22 mouse cellular contexts compared by ENCODE assay signal in the genomic region with DNA sequence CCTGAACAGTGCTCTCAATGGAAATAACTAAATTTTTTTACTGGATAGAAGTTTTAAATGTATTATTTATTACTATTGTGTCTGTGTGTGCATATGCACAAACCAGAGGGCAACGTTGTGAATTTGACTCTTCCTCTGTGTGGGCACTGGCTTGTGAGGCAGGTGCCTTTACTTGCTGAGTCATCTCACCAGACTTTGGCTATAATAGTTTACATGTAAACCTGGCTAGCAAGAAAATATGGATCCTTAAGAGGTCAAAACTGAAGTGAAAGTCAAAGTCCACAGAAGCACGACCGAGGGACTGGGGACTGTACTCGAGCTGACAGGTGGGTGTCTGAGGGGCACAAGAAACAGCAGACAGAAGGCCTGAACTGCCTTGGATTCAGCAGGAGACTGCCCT. TPM values are rescaled to one million over a fixed set of nuclear protein-coding genes. Genes with fewer than 3 reads are reported as not detected.
A peak's percentile ranks its signal among the peaks of the same experiment; 100 is the strongest.
DNase-seq lines count a peak whose midpoint lies in the region; ATAC-seq and TF ChIP-seq lines count a peak whose summit lies in the region.
"Had no signal": no experiment of that assay in that cellular context is flagged by ENCODE, and none has a peak within 500 bp of the region (broad histone marks: within the 10 kb centered on the region; RNA-seq: fewer than 3 reads in every experiment).

No protein-coding gene starts in this region.

- peak overlapping the region; percentile 49 for H3K27ac ChIP-seq in heart, embryonic 13.5 days (replicated peaks)
- H3K27ac ChIP-seq in kidney, postnatal 0 days, result peak overlapping the region; percentile 62; the same call in 1 of the 2 replicates
- peak overlapping the region; percentile 40 for H3K27ac ChIP-seq in CH12.LX (ENCODE audit: insufficient read depth, low read depth)
- H3K27ac ChIP-seq: embryonic facial prominence, embryonic 13.5 days; forebrain, embryonic 12.5 days; heart, adult 2 months; hindbrain, embryonic 15.5 days had no signal

- TF ChIP-seq CTCF in kidney, postnatal 0 days (IDR thresholded peaks at IDR 0.05; ENCODE audit: low read depth), result no peak
- TF ChIP-seq CTCF in CH12.LX (conservative IDR thresholded peaks at IDR 0.05 in 1 of 2, IDR thresholded peaks at IDR 0.05 in 1 of 2; ENCODE audit: low read depth in 2 of 2, low read length in 2 of 2), result no peak

- dilution Hi-C loops in CH12.LX (cut with MboI; ENCODE audit: extremely low pct_ligation_motif_present, extremely low pct_unique_long_range_greater_than_20kb, low sequenced_read_pairs), result no loop called here

- in situ Hi-C loops in CH12.LX (cut with MboI; ENCODE audit: low pct_ligation_motif_present, low pct_unique_long_range_greater_than_20kb, low sequenced_read_pairs), result no loop called here

- H3K79me2 ChIP-seq in CH12.LX (replicated peaks; ENCODE audit: control insufficient read depth, extremely low read depth, insufficient read depth, poor library complexity, severe bottlenecking), result no peaks in the 10 kb centered on the region

- no peak overlapping the region for H3K4me3 ChIP-seq in heart, embryonic 13.5 days
- no peak overlapping the region for H3K4me3 ChIP-seq in kidney, postnatal 0 days (replicated peaks; ENCODE audit: low read depth, low read length)
- H3K4me3 ChIP-seq in CH12.LX (replicated peaks in 1 of 3; ENCODE audit: low read depth in 2 of 3, low read length in 2 of 3, poor library complexity in 1 of 3), result no peak overlapping the region
- H3K4me3 ChIP-seq: embryonic facial prominence, embryonic 13.5 days; forebrain, embryonic 12.5 days; heart, adult 2 months; hindbrain, embryonic 15.5 days had no signal

- no peaks in the 10 kb centered on the region for H3K27me3 ChIP-seq in heart, embryonic 13.5 days (replicated peaks)
- H3K27me3 ChIP-seq in kidney, postnatal 0 days (ENCODE audit: insufficient read depth, low read length), result no peaks in the 10 kb centered on the region
- H3K27me3 ChIP-seq in CH12.LX (replicated peaks), result no peaks in the 10 kb centered on the region
- H3K27me3 ChIP-seq: embryonic facial prominence, embryonic 13.5 days; forebrain, embryonic 12.5 days; hindbrain, embryonic 15.5 days; Patski had no signal

- 0 out of 2 replicates have a peak overlapping the region, but pooled peaks have one; percentile 24 for H3K9ac ChIP-seq in heart, embryonic 13.5 days
- H3K9ac ChIP-seq in kidney, postnatal 0 days (ENCODE audit: low read depth, low read length), result no peak overlapping the region
- no peak overlapping the region for H3K9ac ChIP-seq in CH12.LX (ENCODE audit: insufficient read depth, low read depth)
- H3K9ac ChIP-seq: embryonic facial prominence, embryonic 13.5 days; forebrain, embryonic 12.5 days; hindbrain, embryonic 15.5 days had no signal

- H3K36me3 ChIP-seq in heart, embryonic 13.5 days, result peaks cover 8% of the 10 kb centered on the region; the same call in 1 of the 2 replicates
- peaks cover 11% of the 10 kb centered on the region; the same call in 1 of the 2 replicates for H3K36me3 ChIP-seq in kidney, postnatal 0 days (ENCODE audit: insufficient read depth, low read length)
- H3K36me3 ChIP-seq in CH12.LX (replicated peaks in 1 of 2; ENCODE audit: control insufficient read depth in 1 of 2, insufficient read depth in 1 of 2, low read length in 1 of 2), result peaks cover 34 to 75% of the 10 kb centered on the region in 2 experiments

- no peak for ATAC-seq in heart, embryonic 13.5 days (ENCODE audit: extremely low read depth, insufficient number of reproducible peaks, low FRiP score, low TSS enrichment)
- no peak for ATAC-seq in kidney, postnatal 0 days (replicated peaks; ENCODE audit: low FRiP score, low read depth)
- no peak for ATAC-seq in megakaryocyte progenitor cell, adult 5-6 weeks (replicated peaks; ENCODE audit: poor library complexity)
- ATAC-seq: activated CD4-positive, CD25-positive, alpha-beta regulatory T cell, adult 4 months; CD4-positive, CD25-positive, alpha-beta regulatory T cell, adult 4 months; forebrain, embryonic 16.5 days; intestine, embryonic 16.5 days; Patski had no signal

- no peaks in the 10 kb centered on the region for H3K9me3 ChIP-seq in heart, embryonic 13.5 days
- no peaks in the 10 kb centered on the region for H3K9me3 ChIP-seq in kidney, postnatal 0 days (replicated peaks; ENCODE audit: low read length)
- H3K9me3 ChIP-seq in CH12.LX (replicated peaks; ENCODE audit: low read length), result no peaks in the 10 kb centered on the region
- H3K9me3 ChIP-seq: embryonic facial prominence, embryonic 13.5 days; forebrain, embryonic 12.5 days; hindbrain, embryonic 15.5 days had no signal

- TF ChIP-seq EP300 in CH12.LX (IDR thresholded peaks at IDR 0.05; ENCODE audit: low read length), result peak; percentile 65

- DNase-seq in heart, postnatal 4 days, result no peak
- DNase-seq in kidney, postnatal 0 days (ENCODE audit: low spot score), result no peak
- DNase-seq in kidney, postnatal 10 days, result no peak
- DNase-seq in A20 (ENCODE audit: low read depth, low spot score), result peak; percentile 87
- DNase-seq in CH12.LX (ENCODE audit: extremely low read depth), result peak; percentile 48
- DNase-seq: adrenal gland, postnatal 14 days; B cell, adult 2 months; cerebellum, adult 11-12 months; cerebellum, adult 9-11 months; cerebellum, postnatal 36 days; gastrocnemius, postnatal 10 days; heart, adult 2 months had no signal

- peaks cover 31% of the 10 kb centered on the region for H3K4me1 ChIP-seq in heart, embryonic 13.5 days
- H3K4me1 ChIP-seq in kidney, postnatal 0 days (replicated peaks; ENCODE audit: insufficient read depth, low read length), result no peaks in the 10 kb centered on the region
- H3K4me1 ChIP-seq in CH12.LX (ENCODE audit: control insufficient read depth in 1 of 2, insufficient read depth in 2 of 2), result peaks cover 4 to 48% of the 10 kb centered on the region in 2 experiments
- H3K4me1 ChIP-seq: embryonic facial prominence, embryonic 13.5 days; forebrain, embryonic 12.5 days; hindbrain, embryonic 15.5 days had no signal

- H3K4me2 ChIP-seq in heart, embryonic 13.5 days, result no peak overlapping the region
- H3K4me2 ChIP-seq in kidney, postnatal 0 days (ENCODE audit: low read length), result no peak overlapping the region
- H3K4me2 ChIP-seq in CH12.LX (ENCODE audit: insufficient read depth, low read depth, poor library complexity, severe bottlenecking), result no peak overlapping the region
- H3K4me2 ChIP-seq: embryonic facial prominence, embryonic 13.5 days; forebrain, embryonic 12.5 days; hindbrain, embryonic 15.5 days had no signal

- no peak for TF ChIP-seq RAD21 in CH12.LX (IDR thresholded peaks at IDR 0.05; ENCODE audit: low read depth, low read length)

- TF ChIP-seq POLR2A in CH12.LX (IDR thresholded peaks at IDR 0.05; ENCODE audit: low read depth, low read length), result no peak

- 72% methylated on average over 4 of the region's 4 CpGs for WGBS in heart, embryonic 13.5 days
- WGBS in kidney, postnatal 0 days, result 72% methylated on average over 4 of the region's 4 CpGs

TF ChIP-seq in CH12.LX, 34 proteins besides CTCF, POLR2A, EP300 and RAD21 (continues in another document):
- TF ChIP-seq UBTF (IDR thresholded peaks at IDR 0.05; ENCODE audit: low read depth, low read length) (no peak), GABPA (IDR thresholded peaks at IDR 0.05; ENCODE audit: insufficient replicate concordance, low read depth, low read length) (no peak)

RNA-seq across cellular contexts. Expression of a gene that starts 8.5 kb away (rescaled TPM):
- 12.8 and 13.0 TPM in 2 replicates for polyA plus RNA-seq in heart, embryonic 13.5 days (2015; fragmentation: Nextera tagmentation; extraction: Ambion mirVana)
- total RNA-seq in heart, postnatal 4 days (2021), result 1 to 10 TPM; 7.7 to 8.0 TPM
- 20.8 and 22.9 TPM in 2 replicates for polyA plus RNA-seq in kidney, postnatal 0 days (2015; fragmentation: Nextera tagmentation; extraction: Ambion mirVana)
- 30.4 and 36.7 TPM in 2 replicates for total RNA-seq in CH12.LX (2012; rRNA removed)
- total RNA-seq in CH12.LX (2014; rRNA removed), result 26.7 and 29.7 TPM in 2 replicates
- 22.5 and 22.8 TPM in 2 replicates for polyA plus RNA-seq in CH12.LX (2012; ENCODE audit: insufficient read length, low read depth)
- total RNA-seq in megakaryocyte progenitor cell, adult 5-6 weeks (2015), result 18.8 and 20.0 TPM in 2 replicates
- total RNA-seq in megakaryocyte progenitor cell, adult 5-6 weeks (2017), result 14.6 and 16.5 TPM in 2 replicates

RNA-seq across cellular contexts. Expression of a gene that starts 27.9 kb away (rescaled TPM):
- polyA plus RNA-seq in heart, embryonic 13.5 days (2015; fragmentation: Nextera tagmentation; extraction: Ambion mirVana), result 265 and 277 TPM in 2 replicates
- total RNA-seq in heart, postnatal 4 days (2021), result 100 to 1,000 TPM; 178 to 180 TPM
- polyA plus RNA-seq in kidney, postnatal 0 days (2015; fragmentation: Nextera tagmentation; extraction: Ambion mirVana), result 326 and 333 TPM in 2 replicates
- 311 and 456 TPM in 2 replicates for total RNA-seq in CH12.LX (2012; rRNA removed)
- total RNA-seq in CH12.LX (2014; rRNA removed), result 198 and 202 TPM in 2 replicates
- polyA plus RNA-seq in CH12.LX (2012; ENCODE audit: insufficient read length, low read depth), result 579 and 599 TPM in 2 replicates
- 42.7 and 49.3 TPM in 2 replicates for total RNA-seq in megakaryocyte progenitor cell, adult 5-6 weeks (2015)
- 207 and 220 TPM in 2 replicates for total RNA-seq in megakaryocyte progenitor cell, adult 5-6 weeks (2017)

RNA-seq across cellular contexts. Expression of a gene that starts 28.0 kb away (rescaled TPM):
- 22.2 and 25.2 TPM in 2 replicates for polyA plus RNA-seq in heart, embryonic 13.5 days (2015; fragmentation: Nextera tagmentation; extraction: Ambion mirVana)
- 100 to 1,000 TPM; 117 to 120 TPM for total RNA-seq in heart, postnatal 4 days (2021)
- polyA plus RNA-seq in kidney, postnatal 0 days (2015; fragmentation: Nextera tagmentation; extraction: Ambion mirVana), result 53.4 and 62.1 TPM in 2 replicates
- 12.8 and 16.2 TPM in 2 replicates for total RNA-seq in CH12.LX (2012; rRNA removed)
- total RNA-seq in CH12.LX (2014; rRNA removed), result 4.2 and 4.6 TPM in 2 replicates
- 27.2 and 27.4 TPM in 2 replicates for polyA plus RNA-seq in CH12.LX (2012; ENCODE audit: insufficient read length, low read depth)
- total RNA-seq in megakaryocyte progenitor cell, adult 5-6 weeks (2015), result 17.4 and 18.9 TPM in 2 replicates
- 10.8 and 16.2 TPM in 2 replicates for total RNA-seq in megakaryocyte progenitor cell, adult 5-6 weeks (2017)

RNA-seq across cellular contexts. Expression of a gene that starts 51.5 kb away (rescaled TPM):
- 26.5 and 26.8 TPM in 2 replicates for polyA plus RNA-seq in heart, embryonic 13.5 days (2015; fragmentation: Nextera tagmentation; extraction: Ambion mirVana)
- total RNA-seq in heart, postnatal 4 days (2021), result 10 to 100 TPM; 40.6 to 42.4 TPM
- 28.5 and 30.3 TPM in 2 replicates for polyA plus RNA-seq in kidney, postnatal 0 days (2015; fragmentation: Nextera tagmentation; extraction: Ambion mirVana)
- 23.1 and 27.9 TPM in 2 replicates for total RNA-seq in CH12.LX (2012; rRNA removed)
- total RNA-seq in CH12.LX (2014; rRNA removed), result 12.8 and 14.1 TPM in 2 replicates
- polyA plus RNA-seq in CH12.LX (2012; ENCODE audit: insufficient read length, low read depth), result 26.7 and 28.6 TPM in 2 replicates
- total RNA-seq in megakaryocyte progenitor cell, adult 5-6 weeks (2015), result 38.6 and 41.5 TPM in 2 replicates
- total RNA-seq in megakaryocyte progenitor cell, adult 5-6 weeks (2017), result 78.6 and 91.2 TPM in 2 replicates

RNA-seq across cellular contexts. Expression of a gene that starts 55.7 kb away (rescaled TPM):
- 1.1 and 2.9 TPM in 2 replicates for polyA plus RNA-seq in heart, embryonic 13.5 days (2015; fragmentation: Nextera tagmentation; extraction: Ambion mirVana)
- total RNA-seq in heart, postnatal 4 days (2021), result 1 to 10 TPM; 2.0 to 2.7 TPM
- 8.5 and 9.6 TPM in 2 replicates for polyA plus RNA-seq in kidney, postnatal 0 days (2015; fragmentation: Nextera tagmentation; extraction: Ambion mirVana)
- total RNA-seq in CH12.LX (2012; rRNA removed) (1.1 and 1.4 TPM in 2 replicates), CH12.LX (2014; rRNA removed) (0.47 TPM in 1 of 2 replicates, not detected in the other)
- 2.0 and 3.1 TPM in 2 replicates for polyA plus RNA-seq in CH12.LX (2012; ENCODE audit: insufficient read length, low read depth)
- 0.74 and 1.1 TPM in 2 replicates for total RNA-seq in megakaryocyte progenitor cell, adult 5-6 weeks (2015)
- total RNA-seq in megakaryocyte progenitor cell, adult 5-6 weeks (2017), result 1.4 TPM in 1 of 2 replicates, not detected in the other
- polyA plus RNA-seq: activated CD4-positive, CD25-positive, alpha-beta regulatory T cell, adult 4 months; CD4-positive, CD25-positive, alpha-beta regulatory T cell, adult 4 months; Patski had no signal

Comparison
In these comparisons a context has a peak if more than half of its experiments do, and no peak if none do; other contexts are left out.
1. DNase-seq: peak in A20 (single experiment) and CH12.LX (single experiment); none in heart, postnatal 4 days (single experiment), kidney, postnatal 0 days (single experiment) and kidney, postnatal 10 days (single experiment).
2. RNA of a gene that starts 28.0 kb away (total RNA-seq): 117 to 120 TPM in heart, postnatal 4 days; 10.8 to 18.9 TPM in megakaryocyte progenitor cell, adult 5-6 weeks and 4.2 to 16.2 TPM in CH12.LX; every median in the first group is over 4 times any median in the second.
3. Peak in every context shown above with its lines, with median percentiles within 50 percentile points of each other: H3K27ac ChIP-seq.